Mouse (Mus musculus) testis, adult 2 months (tissue): ENCODE results near the gene Gm26620.

Source experiments
- CTCF ChIP-seq: fragments of 200-500 bp; IDR thresholded peaks from 2 replicates; pipeline ENCODE4 v1.5.1; 2012; ENCODE audit warnings: low read depth, mild to moderate bottlenecking, inconsistent platforms, low read length, moderate library complexity; ENCODE audit not compliant: control insufficient read depth, insufficient read depth, insufficient replicate concordance
- POLR2A ChIP-seq: fragments of 200-500 bp; IDR thresholded peaks from 2 replicates; pipeline ENCODE4 v1.6.1; 2012; ENCODE audit warnings: low read depth, mild to moderate bottlenecking, inconsistent platforms, low read length, moderate library complexity; ENCODE audit not compliant: control insufficient read depth

GRCm38 (mm10) chr1:170889310-170889709 lies 4.4 kb downstream of the Gm26620 start:
- TF ChIP-seq CTCF (no peak), POLR2A (no peak)
